Mouse (Mus musculus) kidney, adult 2 months (tissue): ENCODE measurements at regions not wholly inside any gene's neighbourhood (a gene's known extent, or its start where the extent isn't known, plus 50 kb on each side); places are given as distances from the start of the nearest gene placed in this dataset.
A peak's percentile ranks its signal among the peaks of the same experiment; 100 is the strongest.

ENCODE experiments used
- DNase-seq: peaks from one replicate; pipeline ENCODE4 v3.0.0; 2021
- H3K27ac ChIP-seq: fragments of 200-500 bp; 2 replicates; pipeline ENCODE4 v1.5.1; 2012; ENCODE audit warnings: low read depth, low read length, control low read depth, inconsistent platforms; ENCODE audit not compliant: insufficient read depth
- H3K27me3 ChIP-seq: fragments of 200-500 bp; replicated peaks from 2 replicates; pipeline ENCODE4 v1.6.1; 2012; ENCODE audit warnings: mild to moderate bottlenecking, moderate library complexity, low read length, inconsistent platforms; ENCODE audit not compliant: control insufficient read depth, insufficient read depth
- H3K36me3 ChIP-seq: fragments of 200-500 bp; 2 replicates; pipeline ENCODE4 v1.6.1; 2012; ENCODE audit warnings: mild to moderate bottlenecking, moderate library complexity, low read length, inconsistent platforms; ENCODE audit not compliant: control insufficient read depth, insufficient read depth
- H3K4me1 ChIP-seq: fragments of 200-500 bp; 2 replicates; pipeline ENCODE4 v1.6.1; 2011; ENCODE audit warnings: low read length; ENCODE audit not compliant: control insufficient read depth, insufficient read depth
- H3K4me3 ChIP-seq: fragments of 200-500 bp; 2 replicates; pipeline ENCODE4 v1.5.1; 2011; ENCODE audit warnings: mild to moderate bottlenecking, low read depth, low read length, control low read depth; ENCODE audit not compliant: insufficient read depth
- CTCF ChIP-seq: fragments of 200-500 bp; conservative IDR thresholded peaks from 2 replicates; pipeline ENCODE4 v1.5.1; 2011; ENCODE audit warnings: low read depth, mild to moderate bottlenecking, control low read depth, low read length, moderate library complexity, mixed read lengths; ENCODE audit not compliant: insufficient read depth, insufficient read length
- POLR2A ChIP-seq: fragments of 200-500 bp; IDR thresholded peaks from one replicate; pipeline ENCODE4 v1.6.1; 2011; ENCODE audit warnings: low read depth, low read length, control low read depth
- WGBS: fragments of 180-500 bp; shearing (Covaris S2); methylation state at CpG from one replicate; pipeline ENCODE4 v1.1.7; 2018; 5-methylcytosine and 5-hydroxymethylcytosine counted together

DNA sequence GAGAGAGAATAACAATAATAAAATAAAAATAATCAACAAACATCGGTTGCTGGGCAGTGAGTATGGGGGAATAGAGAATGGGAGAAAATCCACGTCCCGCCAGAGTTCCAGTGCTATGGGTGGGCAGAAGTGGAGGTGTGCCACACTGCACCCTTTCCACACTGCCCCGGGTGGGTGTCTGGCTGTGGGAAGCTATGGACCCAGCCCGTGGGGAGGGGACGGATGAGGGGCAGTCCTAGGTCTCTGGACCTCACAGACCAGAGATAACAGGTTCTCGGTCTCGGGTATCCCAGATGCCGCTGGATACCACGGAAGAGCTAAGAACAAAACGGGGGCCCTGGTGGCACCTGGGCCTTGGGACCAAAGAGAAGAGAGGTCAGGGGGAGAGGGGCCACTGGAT lies 2781.0 kb downstream of the 9330182O14Rik start:
- TF ChIP-seq POLR2A, result no peak
- no peak for TF ChIP-seq CTCF
- WGBS, result 86% methylated on average over 11 of the region's 11 CpGs

GRCm38 (mm10) chr15:42921618-42922017 lies 2787.5 kb downstream of the 9330182O14Rik start:
- Histone ChIP-seq H3K4me1 (no peaks in the 10 kb centered on the region), H3K27ac (no peak overlapping the region), H3K4me3 (no peak overlapping the region), H3K36me3 (no peaks in the 10 kb centered on the region), H3K27me3 (no peaks in the 10 kb centered on the region)
- DNase-seq, result no peak
- WGBS, result 58% methylated on average over 3 of the region's 3 CpGs
- TF ChIP-seq POLR2A (no peak), CTCF (no peak)

More for the DNA sequence above, 2781.0 kb downstream of the 9330182O14Rik start:
- no peaks in the 10 kb centered on the region for H3K27me3 ChIP-seq
- no peak for DNase-seq
- H3K36me3 ChIP-seq, result no peaks in the 10 kb centered on the region
- no peak overlapping the region for H3K27ac ChIP-seq
- no peak overlapping the region for H3K4me3 ChIP-seq
- no peaks in the 10 kb centered on the region for H3K4me1 ChIP-seq

DNA sequence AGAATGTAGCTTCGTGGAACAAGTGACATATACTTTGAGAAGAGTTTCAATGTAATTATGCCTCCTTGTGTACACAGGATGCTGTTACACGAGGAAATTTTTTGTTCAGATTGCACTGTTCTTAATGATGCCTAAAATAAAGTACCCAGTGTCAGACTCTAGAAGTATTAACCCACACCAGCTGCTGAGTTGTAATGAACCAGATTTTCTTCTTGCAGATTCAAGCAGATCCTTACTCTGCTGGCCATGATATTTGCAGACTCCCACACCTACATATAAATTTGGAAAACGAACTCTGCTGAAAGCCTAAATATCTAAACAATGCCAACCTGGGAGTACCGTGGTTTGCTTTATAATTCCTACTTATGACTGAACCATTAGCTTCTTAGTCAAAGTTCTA lies 2794.2 kb downstream of the 9330182O14Rik start:
- no peak for DNase-seq
- no peak for TF ChIP-seq POLR2A
- no peak for TF ChIP-seq CTCF
- H3K4me3 ChIP-seq, result no peak overlapping the region
- 65% methylated on average over 4 of the region's 4 CpGs for WGBS
- no peaks in the 10 kb centered on the region for H3K4me1 ChIP-seq
- H3K27ac ChIP-seq, result no peak overlapping the region
- H3K27me3 ChIP-seq, result no peaks in the 10 kb centered on the region
- no peaks in the 10 kb centered on the region for H3K36me3 ChIP-seq

- H3K27ac ChIP-seq, result no peak overlapping the region
- TF ChIP-seq POLR2A (no peak), CTCF (no peak)
- no peak for DNase-seq
- H3K4me1 ChIP-seq, result no peaks in the 10 kb centered on the region
- H3K27me3 ChIP-seq, result no peaks in the 10 kb centered on the region
- 71% methylated on average over 1 of the region's 1 CpGs for WGBS
- no peaks in the 10 kb centered on the region for H3K36me3 ChIP-seq
- no peak overlapping the region for H3K4me3 ChIP-seq
Observed at GRCm38 (mm10) chr15:42944610-42945009, 2810.4 kb downstream of the 9330182O14Rik start.

DNA sequence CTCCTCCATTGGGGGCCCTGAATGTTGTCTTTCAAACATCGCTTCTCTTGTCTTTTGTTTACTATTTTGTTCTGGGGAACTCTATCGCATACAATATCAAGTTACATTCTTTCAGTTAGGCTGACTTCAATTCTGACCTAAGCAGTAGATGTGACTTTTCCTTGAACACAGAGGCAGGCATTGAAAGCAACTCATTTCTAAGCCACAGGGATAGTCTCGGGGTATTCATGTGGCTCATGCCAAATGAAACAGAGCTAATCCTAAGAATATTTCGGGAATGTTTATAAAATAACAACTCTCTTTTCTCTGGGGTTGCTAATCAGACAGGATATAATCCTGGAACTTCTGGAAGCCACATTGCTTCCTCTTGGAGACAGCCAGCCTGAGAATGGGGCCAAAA lies 2821.0 kb downstream of the 9330182O14Rik start:
- no peak for DNase-seq
- 71% methylated on average over 4 of the region's 4 CpGs for WGBS
- TF ChIP-seq CTCF (no peak), POLR2A (no peak)
- H3K4me3 ChIP-seq, result no peak overlapping the region
- H3K36me3 ChIP-seq, result no peaks in the 10 kb centered on the region
- no peaks in the 10 kb centered on the region for H3K4me1 ChIP-seq
- no peaks in the 10 kb centered on the region for H3K27me3 ChIP-seq
- no peak overlapping the region for H3K27ac ChIP-seq

DNA sequence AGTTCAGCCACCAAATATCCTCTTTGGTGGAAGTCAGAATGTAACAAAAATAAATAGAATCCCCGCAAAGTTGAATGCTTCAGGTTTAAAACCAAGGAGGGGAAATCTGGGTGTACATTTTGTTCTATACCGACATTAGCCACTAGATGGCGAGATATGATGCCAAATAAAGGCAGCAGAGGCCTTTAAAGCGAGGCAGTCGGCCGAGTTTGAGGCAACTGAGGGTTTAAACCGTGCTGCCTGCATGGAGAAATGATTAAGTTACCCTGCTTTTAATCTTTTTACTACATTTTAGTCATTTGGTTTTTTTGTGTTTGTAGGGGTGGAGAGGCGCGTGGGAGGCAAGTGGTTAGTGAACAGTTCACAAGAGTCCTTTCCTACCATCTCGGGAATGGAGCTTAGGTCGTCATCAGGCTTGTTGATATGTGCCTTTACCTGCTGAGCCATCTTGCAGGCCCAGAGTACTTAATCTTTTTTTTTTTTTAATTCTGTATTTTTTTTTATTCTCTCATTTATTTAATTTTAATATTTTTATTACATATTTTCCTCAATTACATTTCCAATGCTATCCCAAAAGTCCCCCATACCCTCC lies 2828.7 kb downstream of the 9330182O14Rik start:
- no peaks in the 10 kb centered on the region for H3K27me3 ChIP-seq
- no peak overlapping the region for H3K4me3 ChIP-seq
- no peak overlapping the region for H3K27ac ChIP-seq
- 17% methylated on average over 11 of the region's 11 CpGs for WGBS
- TF ChIP-seq POLR2A (no peak), CTCF (peak; percentile 62)
- no peaks in the 10 kb centered on the region for H3K36me3 ChIP-seq
- H3K4me1 ChIP-seq, result no peaks in the 10 kb centered on the region
- peak; percentile 65 for DNase-seq

DNA sequence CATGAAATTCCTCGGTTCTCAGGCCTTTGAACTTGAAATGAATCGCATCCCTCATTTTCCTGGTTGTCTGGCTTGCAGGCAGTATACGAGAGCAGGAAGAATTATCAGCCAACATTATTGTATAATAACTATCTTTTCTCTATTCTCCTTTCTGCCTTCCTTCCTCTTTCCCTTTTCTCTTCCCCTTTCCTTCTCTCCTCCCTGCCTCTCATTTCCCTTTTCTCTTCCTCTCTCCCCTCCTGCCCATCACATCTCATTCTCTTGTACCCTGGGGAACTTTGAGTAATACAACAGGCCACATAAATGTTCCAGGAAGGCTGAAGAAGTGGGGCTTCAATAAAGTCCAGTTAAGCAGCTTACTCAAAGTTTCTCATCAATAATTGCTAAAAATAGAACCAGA lies 2831.1 kb downstream of the 9330182O14Rik start:
- no peak overlapping the region for H3K27ac ChIP-seq
- H3K4me1 ChIP-seq, result no peaks in the 10 kb centered on the region
- TF ChIP-seq POLR2A, result no peak
- no peak for TF ChIP-seq CTCF
- H3K36me3 ChIP-seq, result no peaks in the 10 kb centered on the region
- no peak overlapping the region for H3K4me3 ChIP-seq
- 51% methylated on average over 3 of the region's 3 CpGs for WGBS
- H3K27me3 ChIP-seq, result no peaks in the 10 kb centered on the region
- DNase-seq, result no peak
